Mouse (Mus musculus): Measurements from ENCODE around the gene Arl4a.

DNA sequence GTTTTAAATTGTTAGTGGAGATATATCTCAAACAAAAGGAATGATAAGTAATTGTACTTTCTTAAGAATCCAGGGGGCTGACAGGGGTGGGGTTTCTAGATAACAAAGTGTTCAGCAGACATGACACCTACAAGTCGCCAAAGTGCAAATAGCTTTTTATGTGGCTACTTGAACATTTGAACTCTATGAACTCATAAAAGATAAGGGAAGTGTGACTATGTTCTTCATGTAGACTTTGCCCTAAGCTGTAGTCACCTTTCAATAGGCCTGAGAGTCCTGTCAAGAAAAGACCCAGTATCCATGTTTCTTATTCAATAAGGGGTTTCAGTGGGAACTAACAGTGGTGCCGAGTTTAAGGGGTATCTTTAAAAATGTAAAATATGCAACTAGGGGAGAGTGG lies 13.9 kb downstream of the Arl4a start:
- TF ChIP-seq CTCF (IDR thresholded peaks at IDR 0.05; ENCODE audit: extremely low read depth, insufficient read length, insufficient replicate concordance, low read depth, low read length): no peak
- TF ChIP-seq POLR2A (IDR thresholded peaks at IDR 0.05; ENCODE audit: low read depth, low read length): no peak
